Mouse (Mus musculus) liver, embryonic 18 days (tissue): ENCODE results near the gene Olfr1143. TPM values are rescaled to one million over a fixed set of nuclear protein-coding genes. Genes with fewer than 3 reads are reported as not detected.

Experiments used
- polyA plus RNA-seq: library from polyadenylated mRNA; depleted of rRNA; stranded (reverse); fragments of >200 nt; gene quantifications from 2 replicates; pipeline ENCODE4 v1.2.3, GENCODE M21; 2012; rRNA removed

The Olfr1143 gene
- polyA plus RNA-seq: not detected in 2 replicates

DNA sequence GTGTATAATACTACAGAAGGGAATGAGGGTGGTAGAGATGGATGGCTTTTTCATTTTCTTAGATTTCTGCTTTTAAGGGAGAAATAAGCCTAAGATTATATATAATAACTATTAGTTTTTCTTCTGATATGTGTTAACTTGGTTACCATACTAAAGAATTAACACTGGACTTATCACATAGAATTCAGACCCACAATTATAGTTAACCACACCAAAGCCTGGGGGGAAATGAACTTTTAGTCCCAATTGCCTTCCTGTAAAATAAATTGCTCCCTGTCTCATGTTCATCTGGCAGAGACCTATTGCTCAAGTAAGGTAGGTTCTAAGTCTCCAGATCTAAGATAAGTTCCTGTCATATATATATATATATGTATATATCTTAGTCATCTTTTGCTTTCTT lies at the start of gene Olfr1143:
Olfr1143 (plus strand) TSS at position 301 of the 400 bp plus-strand sequence.

GRCm38 (mm10) chr2:87753891-87754290 lies 46.5 kb upstream of the Olfr1143 start, which contains the start of gene Olfr1141:
Olfr1141 (minus strand) TSS chr2:87753991.

DNA sequence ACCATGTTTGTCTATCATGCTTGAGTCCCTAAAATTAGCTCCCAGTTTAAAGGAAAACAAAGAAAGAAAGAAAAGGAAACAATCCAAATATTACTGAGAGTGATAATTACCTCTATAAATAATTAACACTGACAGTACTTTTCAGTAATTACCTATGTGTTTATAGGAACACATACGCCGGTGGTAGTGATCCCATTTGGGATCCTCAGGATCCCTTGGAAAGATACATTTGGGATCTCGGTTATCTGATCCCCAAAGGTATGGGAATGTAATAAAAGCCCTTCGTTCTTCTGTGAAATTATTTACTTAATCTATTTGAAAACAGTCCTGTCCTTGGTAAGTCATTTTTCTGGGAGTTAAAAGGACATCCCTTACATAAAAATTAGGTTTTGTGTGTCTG lies 21.2 kb upstream of the Olfr1143 start, which contains the start of gene Olfr152:
Olfr152 (plus strand) TSS at position 301 of the 400 bp plus-strand sequence.

DNA sequence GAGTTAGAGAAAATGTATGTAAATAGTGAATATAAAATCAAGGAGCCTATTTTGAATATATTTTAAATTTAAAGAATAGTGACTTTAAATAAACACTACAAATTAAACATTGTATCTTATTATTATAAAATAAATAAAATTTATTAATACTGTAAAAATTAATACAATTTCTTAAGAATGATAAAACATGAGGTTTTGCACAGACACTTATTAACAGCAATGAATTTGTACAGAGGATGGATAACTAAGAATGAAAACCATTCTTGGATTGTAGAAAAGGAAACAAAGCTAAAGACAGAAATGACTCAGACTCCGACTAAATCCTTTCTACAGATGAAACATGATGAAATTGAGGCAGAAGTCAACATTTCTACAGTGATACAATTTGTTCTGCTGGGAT lies 9.1 kb downstream of the Olfr1143 start, which contains the start of gene Olfr1145:
Olfr1145 (plus strand) TSS at position 301 of the 400 bp plus-strand sequence.

DNA sequence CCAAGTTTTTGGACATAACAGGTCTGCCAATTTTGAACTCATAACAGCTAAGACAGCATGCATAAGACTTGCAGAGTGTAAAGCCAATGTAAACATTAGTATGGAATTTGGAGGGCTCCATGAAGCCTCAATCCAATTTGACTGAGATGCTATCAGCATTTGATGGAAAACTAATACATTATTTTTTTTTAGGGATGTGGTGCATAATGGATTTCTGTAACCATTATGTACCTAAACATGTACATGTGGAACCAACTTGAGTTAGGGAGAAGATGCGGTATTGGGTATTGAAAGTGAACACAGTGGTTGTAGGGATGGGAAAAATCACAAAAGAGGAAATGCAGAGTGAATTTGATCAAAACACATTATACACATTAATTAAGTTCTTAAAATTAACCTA lies 29.8 kb downstream of the Olfr1143 start, which contains the start of gene Olfr1148:
Olfr1148 (plus strand) TSS at position 301 of the 400 bp plus-strand sequence.

DNA sequence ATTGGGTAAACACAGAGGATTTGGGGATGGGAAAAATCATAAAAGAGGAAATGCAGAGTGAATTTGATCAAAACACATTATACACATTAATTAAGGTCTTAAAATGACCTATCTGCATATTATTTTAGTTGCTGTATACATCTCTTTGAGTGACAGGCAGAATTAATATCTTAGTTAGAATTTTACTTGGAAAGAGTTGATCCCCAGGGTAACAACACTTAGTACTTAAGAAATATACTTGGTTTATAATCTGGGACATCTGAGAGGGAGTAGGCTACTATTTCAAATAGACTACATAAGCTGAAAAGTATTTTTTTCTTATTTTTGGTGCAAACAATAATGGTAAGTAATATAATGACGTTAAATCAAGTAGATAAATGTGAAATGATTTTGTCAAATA lies 43.3 kb downstream of the Olfr1143 start, which contains the start of gene Olfr1150-ps1:
Olfr1150-ps1 (plus strand) TSS at position 301 of the 400 bp plus-strand sequence.

Other genes starting within 250 kb of the Olfr1143 start
- not detected in 2 replicates for gene Olfr1129, start 226.7 kb upstream of the Olfr1143 start, polyA plus RNA-seq
- not detected in 2 replicates for gene Olfr1130, start 194.4 kb upstream of the Olfr1143 start, polyA plus RNA-seq
- not detected in 2 replicates for gene Olfr1131, start 173.5 kb upstream of the Olfr1143 start, polyA plus RNA-seq
- not detected in 2 replicates for gene Olfr1132, start 163.1 kb upstream of the Olfr1143 start, polyA plus RNA-seq
- not detected in 2 replicates for gene Olfr1133, start 153.2 kb upstream of the Olfr1143 start, polyA plus RNA-seq
- not detected in 2 replicates for gene Olfr1134, start 142.1 kb upstream of the Olfr1143 start, polyA plus RNA-seq
- gene Olfr1135, start 126.9 kb upstream of the Olfr1143 start, polyA plus RNA-seq: not detected in 2 replicates
- gene Olfr1136, start 106.6 kb upstream of the Olfr1143 start, polyA plus RNA-seq: not detected in 2 replicates
- not detected in 2 replicates for gene Olfr1137, start 87.4 kb upstream of the Olfr1143 start, polyA plus RNA-seq
- not detected in 2 replicates for gene Olfr1138, start 60.6 kb upstream of the Olfr1143 start, polyA plus RNA-seq
- not detected in 2 replicates for gene Olfr1140, start 56.8 kb upstream of the Olfr1143 start, polyA plus RNA-seq
- gene Olfr1141, start 46.6 kb upstream of the Olfr1143 start, polyA plus RNA-seq: not detected in 2 replicates
- gene Olfr152, start 21.1 kb upstream of the Olfr1143 start, polyA plus RNA-seq: not detected in 2 replicates
- gene Olfr1145, start 9.2 kb downstream of the Olfr1143 start, polyA plus RNA-seq: not detected in 2 replicates
- not detected in 2 replicates for gene Olfr1148, start 29.9 kb downstream of the Olfr1143 start, polyA plus RNA-seq
- not detected in 2 replicates for gene Olfr1150-ps1, start 43.4 kb downstream of the Olfr1143 start, polyA plus RNA-seq
- not detected in 2 replicates for gene Olfr1151, start 55.3 kb downstream of the Olfr1143 start, polyA plus RNA-seq
- gene Olfr1152, start 65.9 kb downstream of the Olfr1143 start, polyA plus RNA-seq: not detected in 2 replicates
- not detected in 2 replicates for gene Olfr1153, start 94.4 kb downstream of the Olfr1143 start, polyA plus RNA-seq
- not detected in 2 replicates for gene Olfr1154, start 104.6 kb downstream of the Olfr1143 start, polyA plus RNA-seq
- gene Olfr1155, start 144.5 kb downstream of the Olfr1143 start, polyA plus RNA-seq: not detected in 2 replicates
- not detected in 2 replicates for gene Olfr1156, start 152.5 kb downstream of the Olfr1143 start, polyA plus RNA-seq
- not detected in 2 replicates for gene Olfr1157, start 167.7 kb downstream of the Olfr1143 start, polyA plus RNA-seq
- not detected in 2 replicates for gene Olfr74, start 174.1 kb downstream of the Olfr1143 start, polyA plus RNA-seq
- gene Olfr1158, start 189.5 kb downstream of the Olfr1143 start, polyA plus RNA-seq: not detected in 2 replicates
- gene Olfr1160, start 207.7 kb downstream of the Olfr1143 start, polyA plus RNA-seq: not detected in 2 replicates
- gene Olfr1161, start 222.2 kb downstream of the Olfr1143 start, polyA plus RNA-seq: not detected in 2 replicates
- not detected in 2 replicates for gene Olfr73, start 237.1 kb downstream of the Olfr1143 start, polyA plus RNA-seq